Mouse (Mus musculus) forebrain, embryonic 12.5 days (tissue): ENCODE results near the gene Rab5if. TPM values are rescaled to one million over a fixed set of nuclear protein-coding genes. Genes with fewer than 3 reads are reported as not detected.
"Not testable (repeated sequence)": the region's sequence is repeated elsewhere in the genome, so short reads cannot be mapped to it uniquely, and the experiment has no call there.

Experiments used
- ATAC-seq: fragments of 200-750 bp; cut with Nextera tagmentation; 2 replicates; pipeline ENCODE4 v1.8.0; 2017; ENCODE audit warnings: moderate TSS enrichment; ENCODE audit not compliant: low FRiP score
- H3K27ac ChIP-seq: fragments of 300-500 bp; sonication (generic); 2 replicates; pipeline ENCODE4 v1.5.1; 2016; ENCODE audit warnings: mild to moderate bottlenecking
- H3K27me3 ChIP-seq: fragments of 300-500 bp; sonication (generic); 2 replicates; pipeline ENCODE4 v1.6.1; 2016; ENCODE audit warnings: mild to moderate bottlenecking
- H3K36me3 ChIP-seq: fragments of 300-500 bp; sonication (generic); replicated peaks from 2 replicates; pipeline ENCODE4 v1.6.1; 2016; ENCODE audit warnings: mild to moderate bottlenecking
- H3K4me1 ChIP-seq: fragments of 300-500 bp; sonication (generic); 2 replicates; pipeline ENCODE4 v1.6.1; 2016
- H3K4me2 ChIP-seq: fragments of 300-500 bp; sonication (generic); 2 replicates; pipeline ENCODE4 v1.6.1; 2016; ENCODE audit warnings: mild to moderate bottlenecking, moderate library complexity
- H3K4me3 ChIP-seq: fragments of 300-500 bp; sonication (generic); replicated peaks from 2 replicates; pipeline ENCODE4 v1.5.1; 2016; ENCODE audit warnings: mild to moderate bottlenecking
- H3K9ac ChIP-seq: fragments of 300-500 bp; sonication (generic); 2 replicates; pipeline ENCODE4 v1.6.1; 2016; ENCODE audit warnings: mild to moderate bottlenecking
- H3K9me3 ChIP-seq: fragments of 300-500 bp; sonication (generic); 2 replicates; pipeline ENCODE4 v1.6.1; 2016
- WGBS: fragments of 180-500 bp; shearing (Covaris S2); methylation state at CpG from one replicate; pipeline ENCODE4 v1.1.7; 2016; 5-methylcytosine and 5-hydroxymethylcytosine counted together
- polyA plus RNA-seq: library from polyadenylated mRNA; unstranded; fragments of >200 nt; fragmentation: Nextera tagmentation; extraction: Ambion mirVana; gene quantifications from 2 replicates; pipeline ENCODE4 v1.2.1, GENCODE M21; 2016

Gene Rab5if
- polyA plus RNA-seq, 1 experiment from 2014 or later: 173 TPM

DNA sequence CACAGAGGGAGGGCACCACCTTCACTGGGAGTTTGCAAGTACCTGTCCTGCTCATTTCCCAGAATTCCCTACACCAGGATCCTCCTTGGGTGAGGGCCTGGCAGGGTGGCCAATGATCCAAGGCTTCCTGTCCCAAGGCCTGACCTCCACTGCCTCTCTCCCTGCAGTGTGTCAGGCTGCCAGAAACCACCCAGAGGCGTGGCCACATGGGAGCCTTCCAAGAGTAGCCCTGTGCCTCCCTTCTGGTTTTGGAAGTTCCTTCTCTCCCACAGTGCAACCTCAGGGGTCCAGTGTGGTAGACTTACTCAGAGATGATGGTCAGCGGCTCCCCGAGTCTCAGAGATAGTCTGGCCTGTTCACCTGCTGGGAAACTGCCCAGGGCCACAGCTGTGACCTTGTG, 16.6 kb downstream of the Rab5if start:
- H3K4me1 ChIP-seq: no peaks in the 10 kb centered on the region
- no peak overlapping the region for H3K27ac ChIP-seq
- peaks cover 7% of the 10 kb centered on the region for H3K36me3 ChIP-seq
- H3K9ac ChIP-seq: no peak overlapping the region
- H3K9me3 ChIP-seq: no peaks in the 10 kb centered on the region
- H3K4me3 ChIP-seq: no peak overlapping the region
- 81% methylated on average over 3 of the region's 3 CpGs for WGBS
- H3K27me3 ChIP-seq: no peaks in the 10 kb centered on the region
- H3K4me2 ChIP-seq: no peak overlapping the region
- no peak for ATAC-seq

DNA sequence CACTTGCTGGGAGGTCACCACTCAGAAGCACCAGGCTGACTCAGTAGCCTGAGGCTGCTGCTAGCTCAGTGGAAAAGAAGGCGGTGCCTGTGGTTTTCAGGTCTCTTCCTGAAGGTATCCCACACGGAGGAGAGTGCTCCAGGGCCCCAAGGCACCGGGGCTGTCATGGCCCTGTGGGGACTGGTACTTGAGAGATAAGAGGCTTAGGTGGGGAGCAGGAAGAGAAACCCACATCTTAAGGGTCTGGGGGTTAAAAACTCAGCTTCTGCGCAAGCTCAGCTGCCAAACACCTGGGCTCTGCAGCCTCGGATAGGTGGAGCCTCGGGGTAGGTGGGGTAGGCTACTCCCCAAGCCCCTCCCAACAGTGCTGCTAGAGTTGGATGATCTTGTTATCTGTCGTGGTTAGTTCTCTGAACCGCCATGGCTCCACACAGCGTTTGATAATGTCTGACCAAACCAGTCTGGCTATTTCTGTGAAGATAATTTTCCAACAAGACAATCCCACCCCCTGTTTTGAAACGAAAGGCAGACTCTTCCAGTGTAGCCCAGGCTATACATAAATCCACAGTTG, 19.6 kb downstream of the Rab5if start:
- H3K9me3 ChIP-seq: no peaks in the 10 kb centered on the region
- H3K36me3 ChIP-seq: no peaks in the 10 kb centered on the region
- H3K4me1 ChIP-seq: no peaks in the 10 kb centered on the region
- H3K9ac ChIP-seq: no peak overlapping the region
- no peaks in the 10 kb centered on the region for H3K27me3 ChIP-seq
- no peak overlapping the region for H3K4me2 ChIP-seq
- ATAC-seq: no peak
- WGBS: 41% methylated on average over 10 of the region's 10 CpGs
- no peak overlapping the region for H3K27ac ChIP-seq
- H3K4me3 ChIP-seq: no peak overlapping the region

DNA sequence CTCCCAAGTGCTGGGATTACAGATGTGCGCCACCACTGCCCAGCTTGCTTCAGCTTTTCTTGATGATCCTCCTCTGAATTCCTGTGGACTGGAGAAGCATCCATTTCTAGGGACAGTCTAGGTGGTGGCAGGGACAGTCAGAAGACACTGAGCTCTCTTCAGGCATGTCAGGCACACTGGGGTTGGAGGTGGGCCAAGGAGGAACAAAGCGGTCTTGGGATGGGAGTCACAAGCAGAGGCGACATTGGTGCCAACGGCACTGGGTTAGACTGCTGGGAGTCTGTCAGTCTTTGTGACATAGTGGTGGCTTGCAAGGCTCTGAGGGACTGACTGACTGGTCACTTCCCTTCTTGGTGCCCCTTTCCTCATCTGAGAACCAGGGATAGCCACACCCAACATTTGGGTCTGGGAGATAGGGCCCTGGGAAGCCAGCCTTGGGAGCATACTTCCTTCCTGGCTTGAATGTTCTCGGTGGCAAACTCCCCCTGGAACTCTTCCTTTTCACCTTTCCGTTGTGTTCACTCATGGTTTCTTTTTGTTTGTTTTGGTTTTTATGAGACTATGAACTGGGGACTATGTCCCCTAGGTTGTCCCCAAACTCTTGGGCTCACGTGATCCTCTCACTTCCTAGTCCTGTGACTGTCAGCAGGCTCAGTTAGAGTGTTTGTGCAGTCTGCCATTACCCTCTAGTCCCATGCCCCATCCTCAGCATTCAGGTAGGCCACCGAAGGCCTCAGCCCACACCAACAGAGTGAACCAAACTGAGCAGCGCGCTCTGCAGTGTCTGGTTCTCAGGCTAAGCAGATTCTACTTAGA, 21.7 kb downstream of the Rab5if start:
- Histone ChIP-seq H3K9ac (no peak overlapping the region), H3K9me3 (no peaks in the 10 kb centered on the region)
- 92% methylated on average over 10 of the region's 10 CpGs for WGBS

DNA sequence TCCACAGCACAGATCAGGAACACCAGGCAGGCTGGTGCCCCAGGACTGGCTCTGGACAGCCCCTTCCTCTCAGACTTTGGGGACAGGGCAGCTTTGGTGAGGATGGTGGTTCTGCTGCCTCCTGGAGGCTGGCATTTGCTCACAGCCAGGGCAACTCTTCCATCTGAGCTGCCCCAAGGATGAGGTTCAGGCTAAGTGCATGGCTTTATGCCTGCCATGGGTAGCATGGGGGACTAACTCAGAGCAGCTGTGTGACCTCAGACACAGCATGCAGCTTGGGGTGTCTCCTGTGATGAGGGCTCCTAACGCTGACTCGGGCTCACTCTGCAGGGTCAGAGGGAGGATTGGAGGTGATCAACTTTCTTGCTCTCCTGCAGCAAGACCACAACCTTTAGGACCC, 22.7 kb downstream of the Rab5if start:
- H3K4me2 ChIP-seq, H3K9me3 ChIP-seq, H3K27me3 ChIP-seq, H3K36me3 ChIP-seq, H3K9ac ChIP-seq, H3K4me3 ChIP-seq, ATAC-seq, H3K4me1 ChIP-seq, H3K27ac ChIP-seq: not testable (repeated sequence)
- 85% methylated on average over 2 of the region's 2 CpGs for WGBS

More for the DNA sequence above, 21.7 kb downstream of the Rab5if start:
- H3K4me2 ChIP-seq: no peak overlapping the region
- no peaks in the 10 kb centered on the region for H3K27me3 ChIP-seq
- H3K27ac ChIP-seq: no peak overlapping the region
- no peak for ATAC-seq
- H3K4me3 ChIP-seq: no peak overlapping the region
- H3K4me1 ChIP-seq: no peaks in the 10 kb centered on the region
- H3K36me3 ChIP-seq: no peaks in the 10 kb centered on the region

DNA sequence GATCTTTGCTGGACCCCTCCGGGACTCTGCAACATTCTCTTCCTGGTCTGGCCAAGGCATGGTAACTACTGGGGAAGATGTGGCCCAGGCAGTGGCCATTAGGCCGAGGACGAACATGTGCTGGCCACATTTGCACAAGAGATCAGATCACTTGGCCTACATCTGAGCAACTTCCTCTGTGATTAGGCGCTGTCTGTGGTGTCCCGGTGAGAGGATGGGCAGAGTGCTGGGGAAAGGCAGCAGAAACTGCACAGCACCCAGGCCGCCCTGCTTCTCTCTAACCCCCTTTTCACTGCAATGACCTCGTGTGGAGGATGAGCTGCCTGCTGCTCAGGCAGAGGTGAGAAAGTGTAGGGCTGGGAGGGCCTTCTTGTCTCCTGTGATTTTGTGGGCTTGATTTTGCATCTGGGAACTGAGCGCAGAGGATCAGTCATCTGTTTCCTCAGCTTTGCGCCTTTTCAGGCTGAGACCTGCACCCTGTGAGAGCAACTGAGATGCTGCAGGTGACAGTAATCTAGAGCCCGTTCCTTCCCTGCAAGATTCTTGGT, 23.2 kb downstream of the Rab5if start:
- WGBS: 86% methylated on average over 10 of the region's 10 CpGs
- Histone ChIP-seq H3K9ac (no peak overlapping the region), H3K27ac (no peak overlapping the region), H3K36me3 (no peaks in the 10 kb centered on the region), H3K9me3 (no peaks in the 10 kb centered on the region), H3K27me3 (no peaks in the 10 kb centered on the region), H3K4me3 (no peak overlapping the region), H3K4me1 (no peaks in the 10 kb centered on the region), H3K4me2 (no peak overlapping the region)
- ATAC-seq: no peak

DNA sequence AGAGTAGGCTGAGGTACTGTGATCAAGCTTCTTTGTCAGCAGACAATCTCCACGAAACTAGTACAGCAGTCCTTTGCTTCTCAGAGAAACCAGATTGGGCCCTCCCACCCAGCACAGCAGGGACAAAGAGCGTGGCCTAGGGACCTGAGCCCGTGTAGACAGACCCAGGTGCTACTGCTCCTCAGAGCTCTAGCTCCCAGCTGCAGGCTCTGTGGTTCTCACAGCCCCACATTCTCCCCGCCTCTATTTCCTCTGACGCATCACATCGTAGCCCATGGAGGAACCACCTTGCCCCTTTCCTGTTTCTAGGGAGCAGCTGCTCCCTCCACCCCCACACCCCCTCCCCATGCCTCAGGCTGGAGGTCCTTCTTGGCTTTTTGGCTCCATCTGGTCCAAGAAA, 24.1 kb downstream of the Rab5if start, which contains the start of gene Sla2:
Sla2 (minus strand) TSS at position 176 of the 400 bp plus-strand sequence.
- no peak for ATAC-seq
- Histone ChIP-seq H3K4me3 (no peak within 1 kb of the TSS), H3K36me3 (no peaks in the 10 kb centered on the region), H3K27me3 (no peaks in the 10 kb centered on the region), H3K4me2 (no peak within 1 kb of the TSS), H3K9me3 (no peaks in the 10 kb centered on the region), H3K27ac (no peak within 1 kb of the TSS), H3K4me1 (peaks cover 2% of the 10 kb centered on the region; the same call in 1 of the 2 replicates), H3K9ac (no peak within 1 kb of the TSS)
- 67% methylated on average over 6 of the region's 6 CpGs for WGBS

DNA sequence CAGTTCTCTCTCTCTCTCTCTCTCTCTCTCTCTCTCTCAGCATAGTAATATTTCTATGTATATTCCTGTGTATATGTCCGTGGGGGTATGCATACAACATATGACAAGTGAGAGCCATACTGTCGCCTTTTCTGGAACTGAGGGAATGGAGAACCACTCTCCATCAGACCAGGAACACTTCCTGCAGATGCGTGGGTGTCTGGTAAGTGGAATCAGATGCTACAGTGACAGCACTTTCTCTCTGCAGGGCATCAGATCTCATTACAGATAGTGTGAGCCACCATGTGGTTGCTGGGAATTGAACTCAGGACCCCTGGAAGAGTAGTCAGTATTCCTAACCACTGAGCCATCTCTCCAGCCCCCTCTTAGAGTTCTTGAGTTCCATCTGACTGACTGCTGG, 25.6 kb downstream of the Rab5if start:
- Histone ChIP-seq H3K27me3 (0 out of 2 replicates have a peak, but pooled peaks cover 3% of the 10 kb centered on the region), H3K4me3 (no peak overlapping the region), H3K36me3 (no peaks in the 10 kb centered on the region), H3K9me3 (no peaks in the 10 kb centered on the region), H3K9ac (no peak overlapping the region), H3K4me1 (peaks cover 8% of the 10 kb centered on the region; the same call in 1 of the 2 replicates), H3K27ac (no peak overlapping the region), H3K4me2 (no peak overlapping the region)
- 75% methylated on average over 3 of the region's 3 CpGs for WGBS
- ATAC-seq: no peak

DNA sequence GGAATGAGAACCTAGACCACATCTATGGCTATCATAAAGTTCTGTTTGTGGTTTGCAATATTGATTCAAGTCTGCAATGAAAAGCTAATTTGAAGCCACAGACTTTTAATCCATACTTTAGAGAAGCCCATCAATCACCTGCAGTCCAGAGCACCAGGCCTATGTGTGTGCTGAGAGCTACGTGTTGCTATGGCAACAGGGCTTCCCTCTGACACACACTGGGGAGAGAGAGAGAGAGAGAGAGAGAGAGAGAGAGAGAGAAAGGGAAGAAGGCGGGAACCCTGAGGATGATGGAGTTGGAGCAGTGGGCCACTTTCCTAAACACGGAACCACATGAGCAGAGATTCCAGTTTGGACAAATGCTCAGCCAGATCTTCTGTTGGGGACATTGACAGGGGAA, 29.3 kb downstream of the Rab5if start:
- ATAC-seq: 0 out of 2 replicates have a peak, but pooled peaks have one; percentile 49
- Histone ChIP-seq H3K27me3 (0 out of 2 replicates have a peak, but pooled peaks cover 3% of the 10 kb centered on the region), H3K4me1 (peaks cover 8% of the 10 kb centered on the region; the same call in 1 of the 2 replicates), H3K9me3 (no peaks in the 10 kb centered on the region), H3K4me3 (no peak overlapping the region), H3K27ac (no peak overlapping the region), H3K4me2 (no peak overlapping the region), H3K9ac (no peak overlapping the region), H3K36me3 (no peaks in the 10 kb centered on the region)
- 35% methylated on average over 3 of the region's 3 CpGs for WGBS

DNA sequence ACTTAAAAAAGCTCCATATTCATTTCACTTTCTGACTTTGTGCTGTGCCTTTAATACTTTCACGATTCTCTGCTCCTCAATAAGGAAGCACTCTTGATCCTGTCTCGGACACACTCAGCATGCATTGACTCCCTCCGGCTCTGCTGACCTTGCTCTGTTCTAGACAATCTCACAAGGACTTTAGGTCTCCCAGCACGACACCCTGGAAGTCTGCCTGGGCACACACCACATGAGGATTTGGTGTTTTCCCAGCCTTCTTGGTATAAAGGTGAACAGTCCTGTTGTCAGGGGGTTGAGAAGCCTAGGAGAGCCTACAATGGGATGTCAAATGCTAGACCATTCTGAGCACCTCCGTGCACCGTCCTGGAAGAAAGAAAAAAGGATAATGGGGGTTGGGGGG, 29.9 kb downstream of the Rab5if start:
- Histone ChIP-seq H3K4me2 (no peak overlapping the region), H3K9me3 (no peaks in the 10 kb centered on the region), H3K36me3 (no peaks in the 10 kb centered on the region), H3K27ac (no peak overlapping the region), H3K4me3 (no peak overlapping the region), H3K9ac (no peak overlapping the region), H3K4me1 (peaks cover 8% of the 10 kb centered on the region; the same call in 1 of the 2 replicates), H3K27me3 (0 out of 2 replicates have a peak, but pooled peaks cover 3% of the 10 kb centered on the region)
- no peak for ATAC-seq
- 75% methylated on average over 6 of the region's 6 CpGs for WGBS

DNA sequence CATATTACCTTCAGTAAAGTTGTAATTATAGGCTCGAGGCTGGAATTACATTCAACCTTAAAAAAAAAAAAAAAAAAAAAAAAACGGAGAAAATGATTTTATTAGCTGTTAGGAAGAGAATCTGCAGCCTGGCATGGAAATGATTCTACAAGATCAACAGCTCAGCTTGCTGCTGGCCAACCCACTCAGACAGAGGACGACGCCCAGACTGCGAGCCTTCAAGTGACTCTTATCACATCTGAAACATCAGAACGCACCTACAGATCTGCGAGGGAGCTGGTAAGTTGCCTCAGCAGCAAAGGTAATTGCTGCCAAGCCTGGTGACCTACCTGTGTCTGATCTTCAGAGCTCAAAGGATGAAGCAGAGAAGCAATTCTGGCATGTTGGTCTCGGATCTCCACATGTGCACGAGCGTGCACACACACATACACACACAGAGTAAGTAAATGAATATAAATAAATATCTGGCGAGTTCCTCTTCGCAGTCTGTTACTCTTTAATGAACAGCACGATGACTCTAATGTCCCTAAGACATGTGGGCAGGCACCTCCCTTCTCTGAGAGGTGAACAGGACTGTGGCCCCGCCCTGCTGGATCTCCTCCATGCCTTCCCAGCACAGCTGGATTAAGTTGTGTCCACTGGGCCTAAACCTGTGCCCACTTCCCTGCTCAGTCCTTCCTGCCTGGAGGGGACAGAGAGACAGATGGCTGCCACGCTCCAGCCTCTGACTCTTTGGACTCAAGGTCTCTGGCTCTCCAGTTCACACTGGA, 31.8 kb downstream of the Rab5if start:
- H3K27me3 ChIP-seq: 0 out of 2 replicates have a peak, but pooled peaks cover 5% of the 10 kb centered on the region
- H3K27ac ChIP-seq: no peak overlapping the region
- 90% methylated on average over 15 of the region's 15 CpGs for WGBS
- no peak overlapping the region for H3K4me3 ChIP-seq
- H3K36me3 ChIP-seq: no peaks in the 10 kb centered on the region
- no peak for ATAC-seq
- peaks cover 8% of the 10 kb centered on the region; the same call in 1 of the 2 replicates for H3K4me1 ChIP-seq
- H3K4me2 ChIP-seq: no peak overlapping the region
- H3K9me3 ChIP-seq: no peaks in the 10 kb centered on the region
- H3K9ac ChIP-seq: no peak overlapping the region

DNA sequence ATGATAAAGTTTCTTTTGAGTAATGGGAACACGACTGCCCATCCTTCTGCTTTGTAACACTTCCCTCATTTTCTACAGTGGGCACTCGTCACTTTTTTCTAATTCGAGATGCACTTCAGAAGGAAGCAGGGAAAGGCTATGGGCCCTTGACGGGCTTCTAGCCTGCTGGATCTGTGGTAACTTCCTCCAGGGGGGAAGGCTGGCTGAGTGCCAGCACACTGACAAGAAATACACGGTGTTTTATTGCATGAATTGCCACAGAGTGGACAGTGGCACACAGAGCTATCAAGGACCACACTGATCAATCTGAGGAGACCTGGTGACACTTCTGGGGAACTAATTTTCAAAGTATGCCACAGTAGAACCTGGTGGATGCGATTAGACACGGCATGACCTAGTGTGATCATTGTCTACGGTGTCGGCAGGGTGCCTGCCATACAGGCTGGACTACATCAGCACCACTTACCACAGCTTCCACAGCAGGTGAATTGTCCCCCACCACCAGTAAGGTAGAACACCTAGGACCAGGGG, 33.5 kb downstream of the Rab5if start:
- no peak for ATAC-seq
- Histone ChIP-seq H3K27ac (no peak overlapping the region), H3K36me3 (no peaks in the 10 kb centered on the region), H3K4me1 (peaks cover 8% of the 10 kb centered on the region; the same call in 1 of the 2 replicates), H3K9ac (no peak overlapping the region), H3K4me3 (no peak overlapping the region), H3K4me2 (no peak overlapping the region), H3K9me3 (no peaks in the 10 kb centered on the region), H3K27me3 (0 out of 2 replicates have a peak, but pooled peaks cover 5% of the 10 kb centered on the region)
- WGBS: 82% methylated on average over 9 of the region's 9 CpGs

DNA sequence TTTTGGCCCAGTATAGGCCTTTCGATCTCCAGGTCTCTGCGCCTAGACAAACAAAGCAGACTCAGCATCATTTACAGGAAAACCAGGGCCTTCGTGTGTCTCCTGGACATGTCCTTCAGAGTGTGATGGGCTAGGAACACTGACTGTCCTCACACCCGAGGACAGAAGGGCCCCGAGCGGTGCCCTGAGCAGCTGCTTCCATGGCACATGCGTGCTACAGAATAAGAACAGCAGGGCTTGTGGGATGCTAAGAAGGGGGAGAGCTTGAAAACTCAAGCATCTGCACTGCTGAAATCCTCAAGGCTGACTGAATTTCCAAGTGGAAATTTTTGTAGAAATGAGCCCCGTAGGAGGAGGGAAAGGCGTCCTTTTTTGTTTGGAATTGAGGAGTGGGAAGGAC, 34.1 kb downstream of the Rab5if start:
- no peak overlapping the region for H3K27ac ChIP-seq
- H3K27me3 ChIP-seq: 0 out of 2 replicates have a peak, but pooled peaks cover 5% of the 10 kb centered on the region
- ATAC-seq: no peak
- WGBS: 88% methylated on average over 9 of the region's 9 CpGs
- H3K9me3 ChIP-seq: no peaks in the 10 kb centered on the region
- H3K4me1 ChIP-seq: peaks cover 5% of the 10 kb centered on the region; the same call in 1 of the 2 replicates
- H3K36me3 ChIP-seq: no peaks in the 10 kb centered on the region
- no peak overlapping the region for H3K9ac ChIP-seq
- no peak overlapping the region for H3K4me3 ChIP-seq
- H3K4me2 ChIP-seq: no peak overlapping the region
